Mouse (Mus musculus) spleen, adult 2 months (tissue): ENCODE data around the gene Adat1.

Experiments
- CTCF ChIP-seq: fragments of 200-500 bp; IDR thresholded peaks from 2 replicates; pipeline ENCODE4 v1.5.1; 2011; ENCODE audit warnings: mild to moderate bottlenecking, inconsistent platforms; ENCODE audit not compliant: insufficient read depth, insufficient read length, insufficient replicate concordance; ENCODE audit errors: extremely low read depth
- POLR2A ChIP-seq: fragments of 200-500 bp; IDR thresholded peaks from 2 replicates; pipeline ENCODE4 v1.6.1; 2011; ENCODE audit warnings: low read depth, low read length, inconsistent platforms

- TF ChIP-seq CTCF (no peak), POLR2A (no peak)
Observed at GRCm38 (mm10) chr8:111920971-111921370, 71.1 kb downstream of the Adat1 start.
